Mouse (Mus musculus): ENCODE data around the gene Sept10. TPM values are rescaled to one million over a fixed set of nuclear protein-coding genes. Genes with fewer than 3 reads are reported as not detected.

Gene Sept10
- polyA plus RNA-seq, 1 experiment from 2014 or later, result 11.6 TPM

DNA sequence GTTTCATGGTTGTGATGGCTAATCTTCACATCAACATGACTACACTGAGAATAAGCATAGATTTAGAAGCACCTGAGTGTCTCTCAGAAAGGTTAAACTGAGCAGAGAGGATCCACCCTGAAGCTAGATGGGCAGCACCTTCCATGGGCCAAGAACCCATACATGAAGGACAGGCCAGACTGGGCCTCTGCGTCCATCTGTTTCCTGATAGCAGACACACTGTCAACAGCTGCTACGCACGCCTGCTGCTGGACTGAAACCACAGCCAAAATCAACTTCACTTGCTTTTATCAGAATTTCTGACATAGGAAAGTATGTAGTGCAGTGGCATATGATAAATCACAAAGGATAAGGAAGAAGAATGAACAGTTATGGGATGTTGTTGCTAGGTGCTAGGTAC is 42.0 kb downstream of the Sept10 start:
- Histone ChIP-seq H3K36me3 (replicated peaks; ENCODE audit: insufficient read depth, low read length) (peaks cover 7% of the 10 kb centered on the region), H3K9me3 (ENCODE audit: low read length) (no peaks in the 10 kb centered on the region), H3K4me1 (ENCODE audit: insufficient read depth) (no peaks in the 10 kb centered on the region), H3K9ac (replicated peaks) (no peak overlapping the region), H3K4me2 (ENCODE audit: low read depth, low read length) (no peak overlapping the region), H3K4me3 (ENCODE audit: low read depth, low read length) (no peak overlapping the region), H3K27me3 (ENCODE audit: insufficient read depth, low read length) (no peaks in the 10 kb centered on the region), H3K27ac (ENCODE audit: low read depth) (no peak overlapping the region)
- no peak for TF ChIP-seq EP300 (IDR thresholded peaks at IDR 0.05; ENCODE audit: low read depth)
- TF ChIP-seq CTCF (IDR thresholded peaks at IDR 0.05; ENCODE audit: low read depth), result no peak
- no peak for DNase-seq
- no peak for ATAC-seq
- 47% methylated on average over 3 of the region's 3 CpGs for whole genome bisulfite sequencing (ENCODE audit: insufficient replicate concordance)

DNA sequence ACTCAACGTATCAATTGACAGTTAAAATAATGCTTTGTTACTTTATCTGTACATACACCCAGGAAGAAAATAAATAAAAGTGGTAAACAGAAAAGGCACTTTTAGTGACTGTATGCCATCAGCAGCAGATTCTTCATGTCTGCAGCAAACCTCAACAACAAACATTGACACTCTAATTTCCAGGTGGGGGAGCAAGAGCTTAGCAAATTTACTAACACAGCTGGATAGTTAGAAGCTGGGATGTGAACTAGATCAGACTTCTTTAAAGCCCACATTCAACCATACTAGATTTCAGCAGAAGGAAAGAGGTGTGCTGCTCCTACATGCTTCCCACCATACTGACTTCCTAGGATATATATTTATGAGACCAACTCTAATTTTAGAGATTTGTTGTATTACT is 49.1 kb downstream of the Sept10 start:
- no peak overlapping the region for H3K4me2 ChIP-seq (ENCODE audit: low read depth, low read length)
- H3K27ac ChIP-seq (ENCODE audit: low read depth), result no peak overlapping the region
- ATAC-seq (no peak), DNase-seq (no peak)
- H3K9ac ChIP-seq (replicated peaks), result no peak overlapping the region
- 76% methylated on average over 1 of the region's 1 CpGs for WGBS (ENCODE audit: insufficient replicate concordance)
- no peaks in the 10 kb centered on the region for H3K27me3 ChIP-seq (ENCODE audit: insufficient read depth, low read length)
- H3K4me1 ChIP-seq (ENCODE audit: insufficient read depth), result no peaks in the 10 kb centered on the region
- H3K4me3 ChIP-seq (ENCODE audit: low read depth, low read length), result no peak overlapping the region
- H3K36me3 ChIP-seq (replicated peaks; ENCODE audit: insufficient read depth, low read length), result peaks cover 7% of the 10 kb centered on the region
- no peaks in the 10 kb centered on the region for H3K9me3 ChIP-seq (ENCODE audit: low read length)
- peak; percentile 8; the same call in 1 of the 2 replicates for TF ChIP-seq CTCF (IDR thresholded peaks at IDR 0.05; ENCODE audit: low read depth)
- no peak for TF ChIP-seq EP300 (IDR thresholded peaks at IDR 0.05; ENCODE audit: low read depth)

DNA sequence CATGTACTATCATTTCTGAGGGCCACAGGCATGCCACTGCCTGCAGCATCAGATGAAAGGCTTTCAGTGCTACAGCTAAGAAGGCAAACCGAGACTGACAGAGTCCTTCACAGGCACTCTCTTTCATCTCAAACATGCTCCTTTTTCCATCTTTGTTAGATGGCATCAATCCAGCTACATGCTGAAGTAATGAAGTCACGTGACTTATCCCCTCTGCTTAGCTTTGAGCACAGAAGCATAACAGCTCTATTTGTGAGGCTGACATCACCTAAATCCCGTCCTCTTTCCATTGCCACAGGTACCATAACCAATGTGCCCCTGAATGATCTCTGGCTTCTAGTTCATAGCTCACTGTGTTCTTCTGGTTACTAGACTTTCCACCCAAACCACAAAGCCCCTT is 50.6 kb downstream of the Sept10 start:
- 58% methylated on average over 3 of the region's 3 CpGs for WGBS (ENCODE audit: insufficient replicate concordance)
- H3K4me1 ChIP-seq (ENCODE audit: insufficient read depth), result no peaks in the 10 kb centered on the region

DNA sequence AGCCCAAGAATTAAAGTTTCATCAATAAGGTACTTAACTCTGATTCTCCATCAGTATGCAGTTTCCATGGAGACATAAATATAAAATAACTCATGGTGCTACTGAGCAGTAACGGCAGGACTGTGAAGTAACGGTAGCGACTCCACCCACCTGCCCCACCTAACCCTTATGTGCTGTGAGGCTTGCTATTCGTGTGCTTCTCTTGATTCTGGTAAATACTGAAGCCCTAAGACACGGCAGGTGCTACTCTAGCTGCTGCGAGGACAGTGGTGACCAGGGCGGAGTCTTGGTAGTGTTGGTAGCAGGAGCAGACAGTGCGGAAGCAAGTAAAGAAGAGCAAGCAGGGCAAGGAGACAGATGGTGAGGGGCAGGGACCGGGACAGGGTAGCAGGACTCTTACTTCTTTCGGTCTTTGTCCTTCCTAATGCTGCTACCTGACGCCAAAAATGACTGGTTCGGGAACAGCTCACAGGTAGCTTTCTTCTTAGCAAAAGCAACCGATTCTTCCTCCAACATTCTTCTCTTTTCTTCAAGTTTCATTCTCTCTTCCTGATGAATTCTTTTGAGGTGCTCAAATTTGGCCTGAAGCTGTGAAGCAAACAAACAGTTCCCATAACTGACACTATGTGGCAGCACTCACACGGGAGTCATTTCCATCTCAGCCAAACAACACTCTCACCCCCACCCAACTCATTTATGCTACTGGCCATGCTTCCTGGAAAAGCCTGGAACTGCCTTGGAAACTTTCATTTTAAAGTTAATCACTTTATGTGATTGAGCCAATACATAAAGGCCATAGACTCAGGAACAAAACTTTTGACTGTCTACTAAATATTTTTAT is 55.3 kb downstream of the Sept10 start:
- Histone ChIP-seq H3K4me2 (ENCODE audit: low read depth, low read length) (peak overlapping the region; percentile 33; the same call in 1 of the 2 replicates), H3K27ac (ENCODE audit: low read depth) (no peak overlapping the region), H3K27me3 (ENCODE audit: insufficient read depth, low read length) (no peaks in the 10 kb centered on the region), H3K9me3 (ENCODE audit: low read length) (no peaks in the 10 kb centered on the region), H3K9ac (replicated peaks) (no peak overlapping the region), H3K4me3 (ENCODE audit: low read depth, low read length) (no peak overlapping the region), H3K36me3 (replicated peaks; ENCODE audit: insufficient read depth, low read length) (no peaks in the 10 kb centered on the region), H3K4me1 (ENCODE audit: insufficient read depth) (no peaks in the 10 kb centered on the region)
- ATAC-seq, result no peak; the same call in 1 of the 2 replicates
- 53% methylated on average over 14 of the region's 14 CpGs for WGBS (ENCODE audit: insufficient replicate concordance)
- TF ChIP-seq CTCF (IDR thresholded peaks at IDR 0.05; ENCODE audit: low read depth) (peak; percentile 84), EP300 (IDR thresholded peaks at IDR 0.05; ENCODE audit: low read depth) (no peak)
- peak; percentile 43 for DNase-seq

More for the DNA sequence above, 50.6 kb downstream of the Sept10 start:
- Histone ChIP-seq H3K4me2 (ENCODE audit: low read depth, low read length) (no peak overlapping the region), H3K9ac (replicated peaks) (no peak overlapping the region), H3K27ac (ENCODE audit: low read depth) (no peak overlapping the region), H3K36me3 (replicated peaks; ENCODE audit: insufficient read depth, low read length) (peaks cover 7% of the 10 kb centered on the region), H3K9me3 (ENCODE audit: low read length) (no peaks in the 10 kb centered on the region), H3K27me3 (ENCODE audit: insufficient read depth, low read length) (no peaks in the 10 kb centered on the region), H3K4me3 (ENCODE audit: low read depth, low read length) (no peak overlapping the region)
- ATAC-seq, result no peak
- no peak for DNase-seq
- no peak for TF ChIP-seq EP300 (IDR thresholded peaks at IDR 0.05; ENCODE audit: low read depth)
- no peak for TF ChIP-seq CTCF (IDR thresholded peaks at IDR 0.05; ENCODE audit: low read depth)

DNA sequence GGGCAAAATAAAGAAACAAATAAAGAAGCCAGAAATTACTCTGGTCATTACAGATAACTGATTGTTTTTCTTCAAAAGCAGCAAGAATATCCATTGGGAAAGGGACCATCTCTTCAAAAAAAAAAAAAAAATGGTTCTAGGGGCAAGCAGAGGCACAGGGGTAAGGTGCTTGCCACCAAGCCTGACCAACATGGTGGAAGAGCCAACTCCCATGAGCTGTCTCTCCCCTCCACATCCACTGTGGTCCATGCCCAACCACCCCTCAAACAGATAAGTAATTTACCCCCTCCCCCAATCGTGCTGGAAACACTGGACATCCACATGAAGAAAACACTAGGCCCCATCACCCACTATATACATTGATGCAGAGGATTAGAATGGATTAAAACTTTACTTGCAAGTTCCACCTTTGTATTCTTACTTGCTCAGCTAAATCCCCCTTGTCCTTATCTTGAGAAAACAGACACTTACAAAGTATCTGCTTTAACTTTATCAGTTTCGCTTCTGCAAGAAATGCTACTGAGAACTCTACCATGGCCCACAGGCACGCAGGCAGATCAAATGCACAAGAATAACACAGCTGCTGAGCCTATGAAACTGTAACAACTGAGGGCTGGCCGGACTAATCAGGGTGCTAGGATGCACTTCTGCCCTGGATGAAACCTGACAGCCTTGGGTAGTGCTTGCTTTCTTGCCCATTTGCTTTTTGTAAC is 59.3 kb downstream of the Sept10 start:
- no peak overlapping the region for H3K27ac ChIP-seq (ENCODE audit: low read depth)
- TF ChIP-seq CTCF (IDR thresholded peaks at IDR 0.05; ENCODE audit: low read depth) (no peak), EP300 (IDR thresholded peaks at IDR 0.05; ENCODE audit: low read depth) (peak; percentile 70)
- no peak overlapping the region for H3K4me3 ChIP-seq (ENCODE audit: low read depth, low read length)
- no peaks in the 10 kb centered on the region for H3K36me3 ChIP-seq (replicated peaks; ENCODE audit: insufficient read depth, low read length)
- WGBS (ENCODE audit: insufficient replicate concordance), result 33% methylated on average over 4 of the region's 4 CpGs
- no peak overlapping the region for H3K9ac ChIP-seq (replicated peaks)
- no peaks in the 10 kb centered on the region for H3K27me3 ChIP-seq (ENCODE audit: insufficient read depth, low read length)
- ATAC-seq (peak; percentile 54; the same call in 1 of the 2 replicates), DNase-seq (no peak)
- no peaks in the 10 kb centered on the region for H3K9me3 ChIP-seq (ENCODE audit: low read length)
- no peak overlapping the region for H3K4me2 ChIP-seq (ENCODE audit: low read depth, low read length)
- H3K4me1 ChIP-seq (ENCODE audit: insufficient read depth), result no peaks in the 10 kb centered on the region

DNA sequence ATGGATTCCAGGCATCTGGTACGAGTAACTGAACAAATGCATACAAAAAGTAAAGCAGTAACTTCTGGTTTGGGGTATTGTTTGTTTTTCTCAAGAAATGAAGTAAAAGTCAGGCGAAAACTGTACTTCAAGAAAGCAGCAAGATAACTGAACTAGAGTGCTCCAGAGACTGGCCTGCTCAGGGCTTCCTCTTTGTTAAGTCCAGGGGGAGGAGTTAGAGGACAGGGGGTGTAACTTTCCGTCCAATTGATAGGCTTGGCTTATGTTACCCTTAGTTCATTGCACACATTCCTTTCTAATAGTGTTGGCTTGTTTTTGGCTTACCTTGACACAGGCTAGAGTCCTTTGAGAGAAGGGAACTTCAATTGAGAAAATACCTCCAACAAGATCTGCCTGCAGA is 63.0 kb downstream of the Sept10 start:
- DNase-seq (no peak), ATAC-seq (no peak)
- Histone ChIP-seq H3K27ac (ENCODE audit: low read depth) (no peak overlapping the region), H3K27me3 (ENCODE audit: insufficient read depth, low read length) (no peaks in the 10 kb centered on the region), H3K9me3 (ENCODE audit: low read length) (no peaks in the 10 kb centered on the region), H3K4me3 (ENCODE audit: low read depth, low read length) (no peak overlapping the region), H3K36me3 (replicated peaks; ENCODE audit: insufficient read depth, low read length) (no peaks in the 10 kb centered on the region), H3K9ac (replicated peaks) (no peak overlapping the region), H3K4me1 (ENCODE audit: insufficient read depth) (no peaks in the 10 kb centered on the region), H3K4me2 (ENCODE audit: low read depth, low read length) (no peak overlapping the region)
- 55% methylated on average over 3 of the region's 3 CpGs for WGBS (ENCODE audit: insufficient replicate concordance)
- TF ChIP-seq CTCF (IDR thresholded peaks at IDR 0.05; ENCODE audit: low read depth) (no peak), EP300 (IDR thresholded peaks at IDR 0.05; ENCODE audit: low read depth) (no peak)

All from liver, postnatal 0 days (tissue).